Mouse (Mus musculus) forebrain, embryonic 13.5 days (tissue): ENCODE measurements around the gene Nfkbie. TPM values are rescaled to one million over a fixed set of nuclear protein-coding genes. Genes with fewer than 3 reads are reported as not detected.

Experiments used
- ATAC-seq: fragments of 200-750 bp; cut with Nextera tagmentation; 2 replicates; pipeline ENCODE4 v1.8.0; 2017
- H3K27ac ChIP-seq: fragments of 300-500 bp; sonication (generic); 2 replicates; pipeline ENCODE4 v1.5.1; 2015; ENCODE audit warnings: inconsistent platforms, mild to moderate bottlenecking, moderate library complexity
- H3K27me3 ChIP-seq: fragments of 300-500 bp; sonication (generic); 2 replicates; pipeline ENCODE4 v1.6.1; 2015; ENCODE audit warnings: mild to moderate bottlenecking, inconsistent platforms
- H3K36me3 ChIP-seq: fragments of 300-500 bp; sonication (generic); 2 replicates; pipeline ENCODE4 v1.6.1; 2015; ENCODE audit warnings: mild to moderate bottlenecking, inconsistent platforms; ENCODE audit not compliant: poor library complexity, severe bottlenecking
- H3K4me1 ChIP-seq: fragments of 300-500 bp; sonication (generic); 2 replicates; pipeline ENCODE4 v1.6.1; 2015; ENCODE audit warnings: inconsistent platforms
- H3K4me2 ChIP-seq: fragments of 300-500 bp; sonication (generic); 2 replicates; pipeline ENCODE4 v1.6.1; 2015; ENCODE audit warnings: inconsistent platforms, mild to moderate bottlenecking, moderate library complexity
- H3K4me3 ChIP-seq: fragments of 300-500 bp; sonication (generic); 2 replicates; pipeline ENCODE4 v1.5.1; 2015; ENCODE audit warnings: mild to moderate bottlenecking, inconsistent platforms
- H3K9ac ChIP-seq: fragments of 300-500 bp; sonication (generic); 2 replicates; pipeline ENCODE4 v1.6.1; 2015; ENCODE audit warnings: mild to moderate bottlenecking, inconsistent platforms
- H3K9me3 ChIP-seq: fragments of 300-500 bp; sonication (generic); replicated peaks from 2 replicates; pipeline ENCODE4 v1.6.1; 2016; ENCODE audit warnings: inconsistent platforms
- WGBS: fragments of 180-500 bp; shearing (Covaris S2); methylation state at CpG from one replicate; pipeline ENCODE4 v1.1.7; 2015; 5-methylcytosine and 5-hydroxymethylcytosine counted together
- polyA plus RNA-seq: library from polyadenylated mRNA; unstranded; fragments of >200 nt; fragmentation: Nextera tagmentation; extraction: Ambion mirVana; gene quantifications from 2 replicates; pipeline ENCODE4 v1.2.1, GENCODE M21; 2015

Gene Nfkbie
- polyA plus RNA-seq, 1 experiment from 2014 or later = 5.1 TPM

GRCm38 (mm10) chr17:45610144-45610866 is 54.8 kb downstream of the Nfkbie start:
- WGBS = 35% methylated on average over 5 of the region's 5 CpGs
- no peaks in the 10 kb centered on the region; the same call in 1 of the 2 replicates for H3K9me3 ChIP-seq
- H3K36me3 ChIP-seq = no peaks in the 10 kb centered on the region
- no peak overlapping the region for H3K4me2 ChIP-seq
- H3K27me3 ChIP-seq = no peaks in the 10 kb centered on the region
- ATAC-seq = no peak
- H3K4me3 ChIP-seq = no peak overlapping the region
- no peak overlapping the region for H3K9ac ChIP-seq
- no peaks in the 10 kb centered on the region for H3K4me1 ChIP-seq
- no peak overlapping the region for H3K27ac ChIP-seq

GRCm38 (mm10) chr17:45612008-45612407 is 56.5 kb downstream of the Nfkbie start:
- H3K27ac ChIP-seq = no peak overlapping the region
- H3K36me3 ChIP-seq = no peaks in the 10 kb centered on the region
- no peak overlapping the region for H3K9ac ChIP-seq
- 81% methylated on average over 8 of the region's 8 CpGs for WGBS
- no peak overlapping the region for H3K4me2 ChIP-seq
- H3K27me3 ChIP-seq = no peaks in the 10 kb centered on the region
- H3K9me3 ChIP-seq = no peaks in the 10 kb centered on the region; the same call in 1 of the 2 replicates
- no peak overlapping the region for H3K4me3 ChIP-seq
- no peaks in the 10 kb centered on the region for H3K4me1 ChIP-seq
- no peak for ATAC-seq

Other genes with a start within 250 kb of the Nfkbie start
- 79.9 and 81.9 TPM in 2 replicates for gene Cdc5l, start 122.0 kb upstream of the Nfkbie start, polyA plus RNA-seq
- gene Spats1, start 80.3 kb upstream of the Nfkbie start, polyA plus RNA-seq = 1.2 and 1.5 TPM in 2 replicates
- 16.8 and 19.0 TPM in 2 replicates for gene Aars2, start 48.9 kb upstream of the Nfkbie start, polyA plus RNA-seq
- 2.1 and 3.1 TPM in 2 replicates for gene Tcte1, start 32.3 kb upstream of the Nfkbie start, polyA plus RNA-seq
- gene Tmem151b, start 6.0 kb upstream of the Nfkbie start, polyA plus RNA-seq = 23.1 and 26.2 TPM in 2 replicates
- gene Slc35b2, start 8.2 kb downstream of the Nfkbie start, polyA plus RNA-seq = 89.1 and 107 TPM in 2 replicates
- 1,763 and 1,849 TPM in 2 replicates for gene Hsp90ab1, start 17.6 kb downstream of the Nfkbie start, polyA plus RNA-seq
- gene Slc29a1, start 43.9 kb downstream of the Nfkbie start, polyA plus RNA-seq = 47.2 and 51.9 TPM in 2 replicates
- gene Mymx, start 46.4 kb downstream of the Nfkbie start, polyA plus RNA-seq = not detected in 2 replicates
- gene Capn11, start 103.6 kb downstream of the Nfkbie start, polyA plus RNA-seq = 0.30 and 0.72 TPM in 2 replicates
- gene Mrpl14, start 130.6 kb downstream of the Nfkbie start, polyA plus RNA-seq = 116 and 125 TPM in 2 replicates
- 91.1 and 92.9 TPM in 2 replicates for gene Tmem63b, start 131.2 kb downstream of the Nfkbie start, polyA plus RNA-seq
- gene 1600014C23Rik, start 178.1 kb downstream of the Nfkbie start, polyA plus RNA-seq = 0.48 TPM in 1 of 2 replicates, not detected in the other